Mouse (Mus musculus) lung, adult 2 months (tissue): ENCODE results near the gene Pgpep1.

Source experiments
- CTCF ChIP-seq: fragments of 200-500 bp; IDR thresholded peaks from 2 replicates; pipeline ENCODE4 v1.5.1; 2011; ENCODE audit warnings: mild to moderate bottlenecking, low read length, control low read depth; ENCODE audit not compliant: insufficient read depth
- POLR2A ChIP-seq: fragments of 200-500 bp; IDR thresholded peaks from 2 replicates; pipeline ENCODE4 v1.6.1; 2011; ENCODE audit warnings: low read depth, mild to moderate bottlenecking, control low read depth, low read length, borderline replicate concordance; ENCODE audit errors: extremely low read depth

DNA sequence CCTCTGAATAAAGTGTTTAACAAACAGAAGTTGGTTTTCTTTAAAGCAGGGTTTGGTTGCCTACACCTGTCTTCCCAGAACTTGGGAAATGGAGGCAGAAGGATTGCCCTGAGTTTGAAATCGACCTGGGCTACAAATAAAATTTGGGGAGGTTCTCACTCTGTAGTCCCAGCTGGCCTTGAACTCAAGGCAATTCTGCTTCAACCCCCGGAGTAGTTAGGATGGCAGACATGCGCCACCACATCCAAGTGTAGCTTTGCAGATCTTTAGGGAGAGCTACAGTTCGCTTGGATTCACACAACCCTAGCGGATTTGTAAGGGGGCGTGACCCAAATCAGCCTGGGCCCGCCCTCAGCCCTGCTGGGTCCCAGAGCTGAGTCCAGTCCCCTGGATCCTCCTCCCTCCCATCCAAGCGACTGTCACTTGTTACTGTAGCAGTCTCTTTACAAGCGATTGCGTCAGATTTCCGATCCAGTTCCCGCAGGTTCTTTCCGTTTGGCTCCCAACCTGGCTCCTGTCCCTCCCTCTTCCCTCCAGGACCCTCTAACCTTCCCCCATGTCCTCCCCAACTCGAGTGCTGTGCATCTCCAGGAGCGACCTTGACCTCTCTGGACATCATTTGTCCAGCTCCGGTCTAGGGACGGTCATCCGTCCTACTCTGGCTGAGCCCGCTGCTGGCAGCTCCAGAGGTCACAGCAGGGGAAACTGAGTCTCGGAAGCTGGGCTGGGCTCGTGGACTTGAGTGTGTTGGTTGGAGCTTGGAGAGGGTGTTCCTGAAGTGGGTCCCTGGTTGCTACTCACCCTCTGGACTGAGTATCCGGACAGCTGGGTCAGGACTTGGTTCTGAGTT is 29.4 kb downstream of the Pgpep1 start:
- TF ChIP-seq CTCF (no peak), POLR2A (no peak)
